Mouse (Mus musculus): ENCODE results near the gene B3gnt8.

The B3gnt8 gene

GRCm38 (mm10) chr7:25618865-25619721 lies 7.4 kb upstream of the B3gnt8 start, which contains the start of gene Dmac2:
TSS of gene Dmac2 (plus strand) at chr7:25619414.
- DNase-seq (ENCODE audit: low spot score in 2 of 2) = peak; percentile 97

- no peak for DNase-seq (ENCODE audit: low spot score in 2 of 2)
Measured at GRCm38 (mm10) chr7:25619722-25619991, 6.8 kb upstream of the B3gnt8 start.

- peak in 1 of 2 experiments; percentile 17 for DNase-seq (ENCODE audit: low spot score in 2 of 2)
Measured at GRCm38 (mm10) chr7:25620101-25620500, 6.4 kb upstream of the B3gnt8 start.

- no peak for DNase-seq (ENCODE audit: low spot score in 2 of 2)
Measured at GRCm38 (mm10) chr7:25620751-25621150, 5.7 kb upstream of the B3gnt8 start.

GRCm38 (mm10) chr7:25623857-25624370 lies 2.5 kb upstream of the B3gnt8 start:
- no peak for DNase-seq (ENCODE audit: low spot score in 2 of 2)

GRCm38 (mm10) chr7:25624851-25625250 lies 1.6 kb upstream of the B3gnt8 start:
- no peak for DNase-seq (ENCODE audit: low spot score in 2 of 2)

GRCm38 (mm10) chr7:25625594-25626250 lies 732 bp upstream of the B3gnt8 start:
- no peak for DNase-seq (ENCODE audit: low spot score in 2 of 2)

GRCm38 (mm10) chr7:25627431-25628322 lies 1.2 kb downstream of the B3gnt8 start:
- no peak for DNase-seq (ENCODE audit: low spot score in 2 of 2)

GRCm38 (mm10) chr7:25628323-25628620 lies 1.8 kb downstream of the B3gnt8 start:
- DNase-seq (ENCODE audit: low spot score in 2 of 2) = no peak

- no peak for DNase-seq (ENCODE audit: low spot score in 2 of 2)
Measured at GRCm38 (mm10) chr7:25632679-25633078, 6.2 kb downstream of the B3gnt8 start.

- DNase-seq (ENCODE audit: low spot score in 2 of 2) = no peak
Measured at GRCm38 (mm10) chr7:25636373-25636772, 9.9 kb downstream of the B3gnt8 start.

GRCm38 (mm10) chr7:25637099-25637498 lies 10.6 kb downstream of the B3gnt8 start:
- DNase-seq (ENCODE audit: low spot score in 2 of 2) = no peak

- no peak for DNase-seq (ENCODE audit: low spot score in 2 of 2)
Measured at GRCm38 (mm10) chr7:25639754-25640153, 13.3 kb downstream of the B3gnt8 start.

- DNase-seq (ENCODE audit: low spot score in 2 of 2) = no peak
Measured at GRCm38 (mm10) chr7:25644136-25644535, 17.7 kb downstream of the B3gnt8 start.

- DNase-seq (ENCODE audit: low spot score in 2 of 2) = no peak
Measured at GRCm38 (mm10) chr7:25644631-25645030, 18.2 kb downstream of the B3gnt8 start.

- no peak for DNase-seq (ENCODE audit: low spot score in 2 of 2)
Measured at GRCm38 (mm10) chr7:25645074-25645473, 18.6 kb downstream of the B3gnt8 start.

GRCm38 (mm10) chr7:25647574-25648123 lies 21.2 kb downstream of the B3gnt8 start:
- no peak for DNase-seq (ENCODE audit: low spot score in 2 of 2)

GRCm38 (mm10) chr7:25649839-25650238 lies 23.4 kb downstream of the B3gnt8 start:
- DNase-seq (ENCODE audit: low spot score in 2 of 2) = no peak

GRCm38 (mm10) chr7:25651281-25651680 lies 24.8 kb downstream of the B3gnt8 start:
- no peak for DNase-seq (ENCODE audit: low spot score in 2 of 2)

- DNase-seq (ENCODE audit: low spot score in 2 of 2) = no peak
Measured at GRCm38 (mm10) chr7:25652244-25652759, 25.8 kb downstream of the B3gnt8 start.

GRCm38 (mm10) chr7:25655601-25656428 lies 29.4 kb downstream of the B3gnt8 start:
- no peak for DNase-seq (ENCODE audit: low spot score in 2 of 2)
